Mouse (Mus musculus) brown adipose tissue, adult 24 weeks (tissue): ENCODE data around the gene Hsd11b1. TPM values are rescaled to one million over a fixed set of nuclear protein-coding genes. Genes with fewer than 3 reads are reported as not detected.

Experiments
- H3K27ac ChIP-seq: fragments of 200-500 bp; replicated peaks from 2 replicates; pipeline ENCODE4 v1.5.1; 2012; ENCODE audit warnings: low read depth, mild to moderate bottlenecking, low read length
- H3K4me1 ChIP-seq: fragments of 200-500 bp; 2 replicates; pipeline ENCODE4 v1.6.1; 2012; ENCODE audit warnings: low read length, mixed read lengths; ENCODE audit not compliant: control insufficient read depth, insufficient read depth, insufficient read length
- H3K4me3 ChIP-seq: fragments of 200-500 bp; 2 replicates; pipeline ENCODE4 v1.5.1; 2012; ENCODE audit warnings: low read depth, mild to moderate bottlenecking, low read length, moderate library complexity; ENCODE audit not compliant: insufficient read depth
- polyA plus RNA-seq: library from polyadenylated mRNA; stranded (reverse); fragments of >200 nt; gene quantifications from 2 replicates; pipeline ENCODE4 v1.2.4, GENCODE M21; 2012; ENCODE audit not compliant: missing spikeins, insufficient read depth, insufficient read length

The Hsd11b1 gene
- polyA plus RNA-seq, 1 experiment = 219 TPM

- Histone ChIP-seq H3K4me1 (no peaks in the 10 kb centered on the region; the same call in 1 of the 2 replicates), H3K4me3 (no peak overlapping the region), H3K27ac (no peak overlapping the region)
These were observed 49.8 kb downstream of the Hsd11b1 start for GRCm38 (mm10) chr1:193214053-193214452.

GRCm38 (mm10) chr1:193211371-193211770 is 52.5 kb downstream of the Hsd11b1 start:
- Histone ChIP-seq H3K4me3 (no peak overlapping the region), H3K27ac (no peak overlapping the region), H3K4me1 (no peaks in the 10 kb centered on the region; the same call in 1 of the 2 replicates)

- H3K4me3 ChIP-seq = no peak overlapping the region
- H3K27ac ChIP-seq = no peak overlapping the region
- H3K4me1 ChIP-seq = no peaks in the 10 kb centered on the region
These were observed 55.7 kb downstream of the Hsd11b1 start for GRCm38 (mm10) chr1:193208178-193208577.

- Histone ChIP-seq H3K27ac (no peak within 1 kb of the TSS), H3K4me1 (no peaks in the 10 kb centered on the region), H3K4me3 (no peak within 1 kb of the TSS)
These were observed 56.4 kb downstream of the Hsd11b1 start, which contains the start of gene Lamb3 for GRCm38 (mm10) chr1:193207503-193207902. TSS of gene Lamb3 (plus strand) at chr1:193207699.

- Histone ChIP-seq H3K4me1 (no peaks in the 10 kb centered on the region), H3K27ac (no peak overlapping the region), H3K4me3 (no peak overlapping the region)
These were observed 58.4 kb downstream of the Hsd11b1 start for GRCm38 (mm10) chr1:193205431-193205830.

- H3K4me3 ChIP-seq = no peak overlapping the region
- H3K27ac ChIP-seq = no peak overlapping the region
- no peaks in the 10 kb centered on the region for H3K4me1 ChIP-seq
These were observed 60.1 kb downstream of the Hsd11b1 start for GRCm38 (mm10) chr1:193203821-193204220.

GRCm38 (mm10) chr1:193201383-193201778 is 62.5 kb downstream of the Hsd11b1 start, which contains the start of gene Traf3ip3:
TSS of gene Traf3ip3 (minus strand) at chr1:193201703.
- H3K4me1 ChIP-seq = no peaks in the 10 kb centered on the region
- 0 out of 2 replicates have a peak within 1 kb of the TSS, but pooled peaks have one; percentile 35 for H3K27ac ChIP-seq
- peak within 1 kb of the TSS; percentile 22; the same call in 1 of the 2 replicates for H3K4me3 ChIP-seq

- 0 out of 2 replicates have a peak overlapping the region, but pooled peaks have one; percentile 35 for H3K27ac ChIP-seq
- peak overlapping the region; percentile 22; the same call in 1 of the 2 replicates for H3K4me3 ChIP-seq
- H3K4me1 ChIP-seq = no peaks in the 10 kb centered on the region
These were observed 63.1 kb downstream of the Hsd11b1 start for GRCm38 (mm10) chr1:193200640-193201382.

GRCm38 (mm10) chr1:193198312-193198711 is 65.6 kb downstream of the Hsd11b1 start:
- no peak overlapping the region for H3K27ac ChIP-seq
- no peaks in the 10 kb centered on the region for H3K4me1 ChIP-seq
- H3K4me3 ChIP-seq = no peak overlapping the region

- no peaks in the 10 kb centered on the region for H3K4me1 ChIP-seq
- no peak overlapping the region for H3K27ac ChIP-seq
- no peak overlapping the region for H3K4me3 ChIP-seq
These were observed 66.2 kb downstream of the Hsd11b1 start for GRCm38 (mm10) chr1:193197494-193198205.

GRCm38 (mm10) chr1:193195169-193195810 is 68.6 kb downstream of the Hsd11b1 start:
- Histone ChIP-seq H3K4me1 (no peaks in the 10 kb centered on the region), H3K4me3 (no peak overlapping the region), H3K27ac (no peak overlapping the region)

- Histone ChIP-seq H3K4me1 (peaks cover 6% of the 10 kb centered on the region), H3K4me3 (no peak overlapping the region), H3K27ac (no peak overlapping the region)
These were observed 69.3 kb downstream of the Hsd11b1 start for GRCm38 (mm10) chr1:193194416-193195140.

GRCm38 (mm10) chr1:193191675-193192283 is 72.1 kb downstream of the Hsd11b1 start:
- Histone ChIP-seq H3K4me3 (no peak overlapping the region), H3K27ac (no peak overlapping the region), H3K4me1 (peaks cover 12% of the 10 kb centered on the region)

- Histone ChIP-seq H3K27ac (0 out of 2 replicates have a peak overlapping the region, but pooled peaks have one; percentile 26), H3K4me3 (no peak overlapping the region), H3K4me1 (peaks cover 12% of the 10 kb centered on the region)
These were observed 74.1 kb downstream of the Hsd11b1 start for GRCm38 (mm10) chr1:193189771-193190170.
